Mouse (Mus musculus): ENCODE measurements around the gene Elof1.

- TF ChIP-seq EP300 (IDR thresholded peaks at IDR 0.05; ENCODE audit: low read depth) (no peak), CTCF (IDR thresholded peaks at IDR 0.05; ENCODE audit: low read depth) (0 out of 2 replicates have a peak, but pooled peaks have one; percentile 11)
These were observed 8.5 kb upstream of the Elof1 start for GRCm38 (mm10) chr9:22125246-22126027.

All from liver, postnatal 0 days (tissue).